Mouse (Mus musculus) central nervous system, embryonic 14 days (tissue): Measurements from ENCODE around the gene Gramd1b. TPM values are rescaled to one million over a fixed set of nuclear protein-coding genes. Genes with fewer than 3 reads are reported as not detected.

Experiments
- polyA plus RNA-seq: library from polyadenylated mRNA; depleted of rRNA; stranded (reverse); fragments of >200 nt; gene quantifications from 2 replicates; pipeline ENCODE4 v1.2.3, GENCODE M21; 2012; rRNA removed

The Gramd1b gene
- polyA plus RNA-seq = 34.0 and 35.7 TPM in 2 replicates

DNA sequence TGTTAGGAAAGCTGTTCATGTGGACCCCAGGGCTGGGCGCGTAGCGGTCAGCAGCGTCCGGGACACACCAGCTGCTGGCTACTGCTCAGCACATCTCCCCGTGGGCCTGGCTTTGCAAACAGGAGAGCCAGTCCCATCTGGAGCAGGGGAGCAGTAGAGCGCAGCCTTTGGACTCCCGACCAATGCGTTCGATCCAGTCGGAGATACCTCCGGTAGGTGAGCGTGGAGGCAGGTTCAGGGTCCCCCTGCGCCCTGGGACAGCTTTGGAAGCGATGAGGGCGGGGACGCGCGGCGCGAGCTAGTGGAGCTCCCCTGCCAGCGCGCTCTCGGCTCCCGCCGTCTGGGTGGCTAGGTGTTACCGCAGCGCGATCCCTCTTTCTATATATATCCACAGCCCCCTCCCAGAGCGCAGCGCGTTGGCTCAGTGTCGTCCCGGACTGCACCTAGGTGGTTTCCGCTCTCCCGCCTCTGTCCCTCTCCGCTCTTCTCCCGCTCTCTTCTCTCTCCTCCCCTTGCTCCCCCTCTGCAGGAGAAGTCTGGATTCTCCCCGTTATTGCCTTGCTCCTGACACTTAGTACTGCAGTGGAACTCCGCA is at the start of gene Gramd1b:
Gene Gramd1b (minus strand): TSS at position 357 of the 595 bp plus-strand sequence.

DNA sequence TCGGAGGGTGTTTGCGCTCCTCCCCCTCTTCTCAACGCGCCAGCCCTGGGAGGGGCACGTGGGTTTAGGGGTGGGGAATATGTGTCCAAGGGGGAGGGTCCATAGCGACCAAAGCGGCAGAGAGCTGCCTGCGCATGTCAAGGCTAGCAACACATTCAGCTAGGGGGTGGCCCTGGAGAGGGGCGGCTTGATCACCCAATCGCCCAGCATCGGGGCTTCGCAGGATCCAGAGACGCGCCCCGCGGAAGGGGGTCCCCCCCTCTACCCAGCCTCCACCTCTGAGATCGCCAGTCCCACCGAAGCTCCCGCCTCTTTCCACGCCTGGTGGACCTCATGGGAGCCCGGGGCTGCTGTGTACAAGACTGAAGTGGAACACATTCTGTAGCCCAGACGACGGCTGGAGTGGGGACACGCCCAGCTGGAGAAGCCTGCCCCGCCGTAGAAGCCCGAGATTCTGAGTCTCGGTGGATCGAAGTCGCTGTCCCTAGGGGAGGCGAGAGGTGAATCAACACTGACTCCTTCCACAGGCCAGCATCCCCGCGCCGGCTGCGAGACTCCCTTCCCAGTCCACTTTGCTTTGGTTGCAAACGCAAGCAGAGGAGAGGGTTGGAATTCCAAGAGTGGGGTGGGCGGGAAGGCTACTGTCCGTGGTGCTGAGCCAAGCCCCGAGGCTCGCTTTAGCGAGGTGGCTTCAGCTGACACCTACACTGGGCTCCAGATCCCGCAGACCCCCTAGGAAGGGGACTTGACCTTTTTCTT is 261.9 kb downstream of the Gramd1b start, which contains the start of gene Scn3b:
Gene Scn3b (plus strand): TSS at position 115 of the 759 bp plus-strand sequence.

Other genes starting within 250 kb of the Gramd1b start
- not detected in 2 replicates for gene Gm21915, start 139.2 kb upstream of the Gramd1b start, polyA plus RNA-seq
- 40.7 and 43.6 TPM in 2 replicates for gene Clmp, start 154.6 kb upstream of the Gramd1b start, polyA plus RNA-seq